Mouse (Mus musculus) thymus, postnatal 14 days (tissue): ENCODE measurements around the gene Slc51a.
"Not testable (repeated sequence)": the region's sequence is repeated elsewhere in the genome, so short reads cannot be mapped to it uniquely, and the experiment has no call there.

Experiments used
- DNase-seq: peaks from one replicate; pipeline ENCODE4 v3.0.0; 2021

Gene Slc51a

GRCm38 (mm10) chr16:32509066-32509942 is 21.6 kb upstream of the Slc51a start:
- peak; percentile 47 for DNase-seq

GRCm38 (mm10) chr16:32508506-32509065 is 20.9 kb upstream of the Slc51a start:
- no peak for DNase-seq

GRCm38 (mm10) chr16:32508035-32508434 is 20.4 kb upstream of the Slc51a start:
- DNase-seq: no peak

DNA sequence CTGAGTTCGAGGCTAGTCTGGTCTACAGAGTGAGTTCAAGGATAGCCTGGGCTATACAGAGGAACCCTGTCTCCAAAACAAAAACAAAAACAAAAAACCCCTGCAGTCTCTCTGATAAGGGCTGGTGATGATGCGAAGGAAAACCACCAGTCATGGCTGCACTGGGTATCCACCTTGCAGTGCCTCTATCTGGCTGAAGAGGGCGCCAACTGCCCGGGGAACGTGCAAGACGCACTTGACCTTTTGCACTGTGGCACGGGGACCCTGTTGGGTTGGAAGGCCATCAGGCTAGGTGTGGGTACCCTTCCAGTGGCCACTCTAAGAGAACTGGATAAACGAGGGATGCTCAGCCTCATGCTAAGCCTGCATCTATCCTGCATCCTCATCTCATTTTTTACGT is 19.7 kb upstream of the Slc51a start:
- DNase-seq: peak; percentile 85

GRCm38 (mm10) chr16:32506868-32507267 is 19.2 kb upstream of the Slc51a start:
- DNase-seq: no peak

DNA sequence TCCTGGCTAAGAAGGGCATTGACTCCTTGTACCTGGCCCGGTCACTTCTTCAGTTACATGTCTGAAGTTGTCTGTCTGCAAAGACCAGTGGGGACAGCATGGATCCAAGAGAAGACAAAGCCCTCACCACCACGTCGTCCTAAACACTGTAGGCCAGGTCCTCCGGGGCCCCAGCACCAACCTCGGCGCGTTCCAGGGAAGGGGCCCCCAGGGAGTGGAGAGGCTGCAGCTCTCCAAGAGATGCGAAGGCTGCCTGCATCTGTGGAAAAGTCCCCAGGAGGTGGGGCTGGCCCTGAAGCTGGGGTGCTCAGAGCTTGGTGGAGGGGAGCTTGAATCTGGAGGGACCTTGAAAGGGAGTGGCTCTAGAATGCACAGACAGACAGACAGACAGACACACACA is 18.6 kb upstream of the Slc51a start:
- no peak for DNase-seq

DNA sequence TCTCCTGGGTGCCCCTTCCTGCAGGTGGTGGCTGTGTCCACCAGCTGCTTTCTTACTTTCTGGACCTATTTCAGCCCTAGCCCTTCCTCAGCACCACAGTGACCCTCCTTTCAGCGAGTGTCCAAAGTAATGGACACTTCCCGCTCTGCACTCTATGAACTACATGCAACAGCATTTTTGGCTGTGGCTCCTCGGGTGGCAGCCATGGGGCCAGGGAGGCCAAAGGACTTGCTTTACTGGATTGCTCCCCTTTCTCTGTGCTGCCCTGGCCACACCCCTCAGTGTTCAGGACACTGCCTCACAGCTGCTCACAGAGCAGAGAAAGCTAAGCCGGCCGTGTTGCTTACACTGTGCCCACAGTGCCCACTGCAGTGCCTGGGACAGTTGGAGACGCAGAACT is 16.0 kb upstream of the Slc51a start:
- no peak for DNase-seq

- DNase-seq: no peak
These were observed 15.1 kb upstream of the Slc51a start for GRCm38 (mm10) chr16:32502621-32503335.

DNA sequence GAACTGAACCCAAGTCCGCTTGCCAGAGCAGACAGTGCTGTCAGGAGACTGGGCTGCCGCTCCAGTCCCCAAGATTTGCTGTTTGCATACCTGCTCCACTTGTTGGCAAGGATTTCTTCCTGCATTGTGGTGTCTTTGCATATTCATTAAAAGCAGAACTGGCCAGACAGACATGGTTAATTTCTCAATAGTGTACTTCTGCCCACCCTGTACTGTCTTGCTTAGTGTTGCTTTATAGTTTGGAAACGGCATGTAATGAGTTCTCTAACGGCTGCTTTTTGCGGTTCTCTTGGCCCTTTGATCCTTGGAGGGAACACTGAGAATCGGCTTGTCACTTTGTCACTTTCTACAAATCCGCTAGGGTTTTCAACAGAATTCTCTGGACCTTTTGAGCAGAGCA is 13.8 kb upstream of the Slc51a start:
- no peak for DNase-seq

DNA sequence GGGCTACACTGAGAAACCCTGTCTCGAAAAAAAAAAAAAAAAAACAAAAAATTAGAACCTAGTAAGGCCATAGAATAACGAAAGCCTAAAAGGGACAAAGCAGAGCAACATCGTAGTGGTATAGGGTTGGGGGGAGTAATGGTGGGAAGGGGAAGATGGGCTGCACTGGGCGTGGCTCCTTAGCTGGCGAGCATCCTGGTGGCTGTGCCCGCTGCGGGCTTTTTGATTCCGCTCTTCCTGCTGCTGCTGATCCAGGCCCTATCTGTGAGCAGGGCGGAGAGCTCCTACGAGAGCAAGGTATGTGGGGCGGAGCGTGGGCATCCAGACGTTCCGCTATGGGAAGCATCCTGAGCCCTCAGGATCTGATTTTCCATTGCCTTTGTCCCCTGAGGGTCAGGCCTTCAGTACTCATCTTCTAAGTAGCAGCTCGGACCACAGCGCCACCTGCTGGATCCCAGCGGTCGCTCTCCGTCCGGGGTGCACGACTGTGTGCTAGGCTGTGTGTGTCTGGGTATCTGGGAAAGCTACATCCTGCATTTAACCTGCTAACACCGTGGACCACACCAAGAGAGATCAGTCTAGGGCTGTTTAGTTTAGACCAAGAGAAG is 11.9 kb upstream of the Slc51a start:
- DNase-seq: peak; percentile 90

GRCm38 (mm10) chr16:32498996-32499395 is 11.3 kb upstream of the Slc51a start:
- DNase-seq: no peak

GRCm38 (mm10) chr16:32495965-32496364 is 8.3 kb upstream of the Slc51a start, which contains the start of gene Zdhhc19:
Gene Zdhhc19 (plus strand): TSS chr16:32496265.
- no peak for DNase-seq

GRCm38 (mm10) chr16:32494371-32494770 is 6.7 kb upstream of the Slc51a start:
- DNase-seq: not testable (repeated sequence)

DNA sequence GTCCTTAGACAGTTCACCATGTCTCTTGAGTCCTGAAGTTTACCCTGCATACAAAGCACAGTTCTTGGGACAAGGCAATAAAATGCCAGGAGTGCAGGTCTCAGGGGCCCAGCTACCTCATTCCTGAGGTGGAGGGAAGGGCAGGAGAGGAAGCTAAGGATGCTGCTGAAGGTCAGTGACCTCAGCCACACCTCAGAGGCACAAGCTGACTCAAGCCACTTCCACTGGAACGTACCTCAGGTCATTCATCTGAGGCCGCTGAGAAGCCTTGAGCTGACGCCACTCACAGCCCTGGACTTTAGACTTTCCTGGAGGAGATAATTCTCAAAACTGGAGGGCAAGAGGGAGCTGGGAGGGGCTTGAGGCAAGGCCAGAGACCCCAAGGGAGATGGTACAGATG is 1.3 kb upstream of the Slc51a start:
- DNase-seq: no peak

- no peak for DNase-seq
These were observed 1.6 kb downstream of the Slc51a start for GRCm38 (mm10) chr16:32486046-32486445.

DNA sequence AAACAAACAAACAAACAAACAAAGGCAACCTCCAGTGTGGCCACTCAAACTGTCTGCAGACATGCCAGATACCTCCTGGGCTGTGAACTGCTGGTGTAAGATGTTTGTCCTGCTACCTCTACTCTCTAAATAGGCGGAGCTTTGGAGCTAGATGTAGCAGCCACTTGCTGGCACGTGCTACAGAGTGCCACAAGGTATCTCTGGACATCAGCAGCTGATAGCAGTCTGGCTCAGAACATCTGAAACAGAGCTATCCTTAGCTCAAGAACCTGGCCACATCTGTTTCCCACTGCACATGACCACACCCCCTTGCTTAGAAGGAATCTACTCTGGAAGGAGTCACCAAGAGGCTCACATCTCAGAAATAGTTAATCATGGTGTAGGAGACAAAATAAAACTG is 2.5 kb downstream of the Slc51a start:
- no peak for DNase-seq

DNA sequence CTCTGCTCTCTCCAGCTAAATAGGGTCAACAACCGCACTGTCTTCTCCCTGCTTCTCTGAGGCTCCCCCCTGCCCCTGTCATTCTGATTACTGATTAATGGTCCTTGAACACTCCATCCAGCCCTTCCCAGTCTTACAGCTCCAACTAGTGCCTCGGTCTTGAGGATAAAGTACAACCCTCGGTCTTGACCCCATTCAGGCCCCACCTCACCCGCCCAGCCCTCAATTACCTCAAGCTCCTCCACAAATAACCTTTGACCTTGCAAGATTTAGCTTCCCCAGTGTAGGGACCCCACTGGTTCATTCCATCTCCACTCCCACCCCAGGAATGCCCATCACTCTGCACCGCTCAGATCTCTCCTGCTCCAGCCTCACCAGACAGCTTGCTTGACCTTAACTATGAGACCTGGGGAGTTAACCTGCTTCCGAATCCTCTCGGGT is 3.2 kb downstream of the Slc51a start:
- no peak for DNase-seq

- no peak for DNase-seq
These were observed 8.3 kb downstream of the Slc51a start for GRCm38 (mm10) chr16:32479415-32479814.

DNA sequence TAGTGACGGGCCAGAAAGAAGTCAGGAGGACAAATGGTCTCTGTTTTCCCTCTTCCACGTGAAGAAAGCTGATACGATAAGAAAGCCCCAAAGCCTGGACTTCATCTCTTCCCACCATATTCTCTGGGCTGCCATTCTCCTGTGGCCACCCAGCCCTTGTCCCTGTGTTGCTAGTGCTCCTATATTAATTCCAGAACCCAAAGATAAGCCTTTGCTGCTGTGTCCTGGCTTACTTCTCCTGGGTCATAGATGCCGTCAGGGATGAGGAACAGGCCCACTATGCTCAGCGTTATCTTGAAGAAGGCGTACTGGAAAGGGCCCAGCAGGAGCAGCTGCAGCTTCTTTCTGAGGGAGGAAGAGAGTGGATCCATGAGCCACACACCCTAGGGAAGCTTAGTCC is 10.4 kb downstream of the Slc51a start:
- no peak for DNase-seq

DNA sequence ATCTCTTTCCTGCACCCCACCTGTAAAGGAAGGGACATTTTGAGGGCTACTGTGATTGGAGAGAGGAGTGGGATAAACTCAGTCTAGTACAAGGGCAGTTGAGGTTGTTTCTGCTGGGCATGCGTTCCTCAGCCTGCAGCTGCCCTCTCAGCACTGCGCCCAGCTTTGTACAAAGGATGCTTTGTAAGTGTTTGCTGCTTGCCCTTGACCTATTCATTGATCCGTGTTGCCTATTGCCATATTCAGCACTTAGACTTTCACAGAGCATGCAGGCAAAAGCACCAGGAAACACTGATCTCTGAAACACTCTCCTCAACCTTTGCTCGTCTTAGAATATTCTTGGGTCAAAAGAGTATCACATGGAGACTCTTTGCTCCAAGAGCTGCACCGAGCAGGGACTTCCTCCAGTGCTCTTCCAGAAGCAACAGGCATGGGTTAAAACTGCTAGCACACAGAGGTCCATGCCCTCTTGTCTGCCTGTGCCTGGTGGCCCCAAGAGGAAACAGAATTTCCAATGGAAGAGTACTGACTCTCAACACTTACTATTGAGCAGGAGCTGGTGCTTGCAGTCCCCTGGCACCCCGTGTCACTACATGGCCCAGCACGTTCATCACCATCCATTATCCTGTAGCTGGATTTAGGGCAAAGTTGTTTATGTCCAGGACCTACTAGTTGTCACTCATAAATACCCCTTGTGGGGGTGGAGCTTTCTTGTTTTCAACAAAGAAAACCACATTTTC is 15.2 kb downstream of the Slc51a start:
- no peak for DNase-seq

GRCm38 (mm10) chr16:32469404-32470105 is 18.1 kb downstream of the Slc51a start:
- no peak for DNase-seq

GRCm38 (mm10) chr16:32468488-32468887 is 19.2 kb downstream of the Slc51a start:
- DNase-seq: no peak
